Mouse (Mus musculus): ENCODE measurements around the gene Ccdc50.

Ccdc50 gene

DNA sequence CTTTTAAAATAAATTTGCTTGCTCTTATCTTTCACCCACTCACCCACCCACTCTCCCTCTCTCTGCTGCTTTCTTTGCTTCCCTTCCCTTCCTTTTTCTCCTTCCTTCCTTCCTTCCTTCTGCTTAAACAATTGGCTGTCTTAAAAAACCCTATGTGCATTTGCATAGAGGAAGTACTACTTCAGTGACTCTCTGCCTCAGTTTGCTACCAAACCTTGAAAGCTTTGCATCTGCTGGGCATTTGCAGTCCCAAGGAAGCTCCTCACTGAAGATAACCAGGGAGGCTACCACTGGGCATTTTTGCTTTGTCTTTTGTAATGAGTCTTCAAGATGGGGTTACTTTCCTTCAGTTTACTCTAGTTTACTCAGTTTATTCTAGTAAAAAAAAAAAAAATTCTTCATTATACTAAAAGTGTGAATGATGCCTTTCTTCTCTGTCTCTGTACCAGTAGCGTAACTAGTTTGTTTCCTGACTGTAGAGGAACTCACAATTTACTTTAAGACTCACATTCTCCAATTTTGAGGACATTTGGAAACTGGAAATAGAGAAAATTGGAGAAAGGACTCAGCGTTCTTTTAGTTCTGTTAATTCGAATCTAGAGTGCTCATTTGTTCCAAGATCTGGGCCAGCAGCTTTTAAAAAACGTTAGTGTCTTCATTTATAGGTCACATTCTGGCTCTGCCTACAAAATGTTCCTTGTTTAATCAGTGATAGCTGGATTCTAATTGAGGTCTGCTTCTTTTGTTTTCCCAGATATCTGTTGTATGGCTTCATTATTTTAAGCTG, 6.8 kb downstream of the Ccdc50 start:
- no peak for DNase-seq (ENCODE audit: low spot score)

DNA sequence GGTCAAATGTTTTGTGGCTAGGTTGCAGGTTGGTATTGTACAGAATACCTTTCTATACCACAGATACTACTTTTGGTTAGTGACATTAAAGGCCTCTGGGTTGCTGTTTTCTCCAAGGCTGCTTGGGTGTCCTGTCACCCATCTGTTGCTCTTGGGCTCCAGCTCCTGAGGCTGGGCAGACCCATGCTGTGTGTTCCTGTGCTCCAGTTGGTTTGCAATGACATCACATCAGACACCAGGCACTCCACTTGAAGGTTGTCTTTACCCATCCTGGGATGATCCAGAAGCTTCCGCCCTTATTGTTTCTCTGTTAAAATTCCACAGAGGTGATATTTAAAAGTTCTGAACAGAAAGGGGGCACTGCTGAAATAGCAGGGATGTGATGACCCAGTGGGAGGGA, 8.3 kb downstream of the Ccdc50 start:
- DNase-seq (ENCODE audit: low spot score): no peak

DNA sequence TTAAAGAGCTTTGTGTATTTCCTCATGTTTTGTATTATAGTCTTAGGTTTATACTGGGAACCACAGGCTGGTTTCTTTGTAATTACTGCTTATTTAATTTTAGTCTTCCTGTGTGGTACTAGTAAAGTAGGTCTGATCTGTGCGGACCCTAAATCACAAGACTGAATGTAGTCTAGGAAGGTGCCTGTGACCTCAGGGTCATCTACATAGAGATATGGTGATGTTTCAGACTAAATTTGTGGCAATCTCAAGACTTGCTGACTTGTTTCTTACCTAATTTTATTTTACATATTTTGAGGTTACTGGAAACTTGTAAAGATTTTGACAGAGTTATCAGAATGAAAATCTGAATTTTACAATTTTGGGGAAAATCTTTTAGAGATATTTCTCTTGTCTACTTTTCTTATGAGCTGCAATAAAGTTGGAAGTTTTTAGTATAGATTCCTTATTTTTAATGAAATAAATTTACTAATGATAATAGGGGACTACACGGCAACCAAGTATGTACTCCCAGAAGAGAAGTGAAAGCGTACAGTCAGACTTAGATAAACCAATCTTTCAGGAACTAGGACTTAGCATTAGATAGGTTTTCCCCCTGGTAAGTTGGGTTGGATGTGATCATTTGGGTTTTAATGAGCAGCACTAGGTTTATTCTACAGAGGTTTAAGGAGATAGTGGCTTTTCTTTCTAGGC, 10.5 kb downstream of the Ccdc50 start:
- DNase-seq (ENCODE audit: low spot score): no peak

DNA sequence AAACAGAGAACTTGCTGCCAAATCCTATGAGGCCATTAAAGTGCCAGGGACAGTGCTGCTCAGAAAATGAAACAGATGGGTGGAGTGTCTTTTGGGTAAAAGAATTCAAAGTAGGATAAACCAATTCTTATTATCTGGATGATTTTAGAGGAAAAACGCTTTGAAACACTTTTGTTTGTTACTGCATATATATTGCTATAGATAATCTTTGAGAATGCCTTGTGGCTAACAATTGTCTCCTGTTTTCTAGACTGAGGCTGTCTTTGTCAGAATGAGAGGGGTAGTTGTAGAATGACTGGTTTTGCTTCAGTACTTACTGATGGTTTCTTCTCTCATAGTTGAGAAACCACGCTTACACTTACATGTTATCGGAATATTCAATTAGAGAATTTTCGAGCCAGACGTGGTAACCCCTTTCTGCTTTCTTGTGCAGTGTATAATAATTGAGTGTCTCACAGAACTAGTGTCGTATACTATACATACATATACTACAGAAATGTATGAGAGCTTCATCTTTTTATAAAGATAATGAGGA, 11.1 kb downstream of the Ccdc50 start:
- DNase-seq (ENCODE audit: low spot score): no peak

DNA sequence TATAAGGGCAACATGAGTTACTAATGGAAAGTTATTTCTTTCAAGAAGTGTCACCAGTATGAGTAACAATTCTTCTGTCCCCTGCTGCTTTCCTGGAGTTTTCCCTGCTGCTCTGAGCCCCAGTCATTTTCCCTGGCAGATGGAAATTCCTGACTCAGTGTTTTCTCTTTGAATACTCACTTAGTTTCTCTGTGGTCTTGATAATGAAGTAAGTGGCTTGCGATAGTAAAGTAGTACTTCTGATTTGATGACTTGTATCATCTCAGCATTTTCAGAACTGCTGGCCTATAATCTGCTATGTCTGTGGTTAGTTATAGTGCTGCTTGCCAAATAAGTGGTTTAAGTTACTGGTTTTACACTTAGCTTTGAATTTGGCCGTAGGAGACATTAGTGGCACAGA, 12.9 kb downstream of the Ccdc50 start:
- no peak for DNase-seq (ENCODE audit: low spot score)

DNA sequence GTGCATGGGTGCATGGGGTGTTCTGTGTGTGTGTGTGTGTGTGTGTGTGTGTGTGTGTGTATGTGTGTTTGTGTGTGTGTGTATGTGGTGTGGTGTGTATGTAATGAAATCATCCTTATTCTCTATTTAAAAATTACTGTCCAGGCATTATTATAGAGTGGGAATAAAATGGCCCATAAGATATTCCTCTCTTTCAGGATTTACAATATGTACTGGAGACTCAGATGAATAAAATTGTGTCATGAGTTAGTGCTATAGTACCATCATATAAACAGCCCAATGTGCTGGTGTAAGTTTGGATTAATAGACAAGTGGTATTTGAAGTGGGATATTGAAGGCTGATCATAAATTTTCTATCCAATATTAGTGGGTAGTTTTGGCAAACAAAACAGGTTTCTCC, 15.4 kb downstream of the Ccdc50 start:
- DNase-seq (ENCODE audit: low spot score): no peak

DNA sequence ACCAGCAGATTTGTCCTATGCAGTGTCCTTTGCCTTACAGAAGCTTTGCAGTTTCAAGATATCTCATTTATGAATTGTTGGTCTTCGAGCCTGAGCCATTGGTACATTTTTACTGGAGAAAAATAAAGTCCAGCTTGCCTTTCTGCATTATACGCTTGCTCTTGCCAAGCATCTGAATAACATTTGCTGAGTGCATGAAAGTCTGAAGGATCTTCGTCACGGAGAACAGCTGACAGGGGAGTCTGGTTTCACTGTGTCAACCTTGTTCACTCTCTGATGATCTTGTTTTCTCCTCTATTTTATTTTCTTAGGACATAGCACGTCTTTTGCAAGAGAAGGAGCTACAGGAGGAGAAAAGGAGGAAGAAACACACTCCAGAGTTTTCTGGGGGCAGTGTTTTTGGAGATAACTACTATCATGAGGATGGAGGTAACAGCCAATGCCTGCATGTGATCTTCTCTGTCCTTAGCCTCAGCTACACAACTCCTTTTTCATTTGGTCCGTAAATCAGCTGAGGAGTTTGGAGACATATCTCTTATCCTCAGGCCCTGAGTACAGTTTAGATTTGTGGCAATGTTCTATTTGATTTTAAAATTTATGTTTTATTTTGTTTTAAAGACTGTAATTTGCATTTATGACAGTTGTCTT, 28.4 kb downstream of the Ccdc50 start:
- no peak for DNase-seq (ENCODE audit: low spot score)

DNA sequence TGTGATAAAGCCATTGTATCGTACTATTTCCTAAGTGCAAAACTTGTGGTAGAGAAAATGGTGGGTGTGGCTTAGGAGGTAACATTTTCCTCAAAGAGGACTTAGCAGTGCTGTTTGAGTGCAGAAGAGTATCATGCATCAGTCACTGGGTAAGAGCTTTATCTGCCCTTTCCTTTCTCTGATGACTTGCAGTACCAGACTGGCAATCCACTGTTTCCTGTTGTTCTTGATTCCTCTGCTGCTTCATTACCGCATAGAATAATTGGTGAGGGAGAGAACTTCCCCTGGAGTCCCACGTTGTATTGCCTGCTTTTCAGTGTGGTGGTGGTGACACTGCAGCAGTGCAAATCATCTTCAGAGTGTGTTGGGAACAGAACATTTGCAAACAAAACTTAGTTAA, 29.0 kb downstream of the Ccdc50 start:
- no peak for DNase-seq (ENCODE audit: low spot score)

DNA sequence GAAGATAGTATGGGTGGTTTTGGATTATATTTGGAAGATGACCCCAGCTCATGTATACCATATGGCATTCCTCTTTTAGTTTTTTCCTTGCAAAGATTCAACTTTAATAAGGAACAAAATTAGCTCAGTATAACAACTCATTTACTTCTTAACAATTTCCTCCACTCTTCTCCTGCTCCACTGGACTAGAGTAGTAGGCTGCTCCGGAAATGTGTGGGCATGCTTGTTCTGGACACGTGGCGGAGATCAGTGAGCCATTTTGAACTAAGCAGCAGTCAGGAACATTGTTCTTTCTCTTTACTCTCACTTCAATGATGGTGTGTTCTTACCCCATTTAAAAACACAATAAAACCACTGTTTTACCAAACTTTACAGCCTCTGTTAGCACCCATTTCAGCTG, 32.3 kb downstream of the Ccdc50 start:
- no peak for DNase-seq (ENCODE audit: low spot score)

DNA sequence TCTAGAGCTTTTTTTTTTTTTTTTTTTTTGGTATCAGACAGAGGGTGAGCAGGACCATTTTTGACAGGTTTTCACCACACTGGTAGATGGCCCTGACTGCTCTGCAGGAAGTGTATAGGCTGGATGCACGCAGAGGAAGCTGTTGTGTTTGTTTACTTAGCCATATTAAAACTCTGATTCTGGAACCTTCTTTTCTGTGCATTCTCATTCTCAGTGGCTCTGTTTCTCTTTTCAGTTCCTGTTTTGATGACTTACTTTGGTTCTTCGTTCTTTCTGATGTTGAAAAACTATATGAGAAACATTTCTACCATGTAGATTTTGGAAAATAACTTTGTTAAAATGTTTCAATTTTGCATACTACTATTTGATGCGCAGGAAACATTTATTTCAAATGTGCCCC, 46.4 kb downstream of the Ccdc50 start:
- no peak for DNase-seq (ENCODE audit: low spot score)

DNA sequence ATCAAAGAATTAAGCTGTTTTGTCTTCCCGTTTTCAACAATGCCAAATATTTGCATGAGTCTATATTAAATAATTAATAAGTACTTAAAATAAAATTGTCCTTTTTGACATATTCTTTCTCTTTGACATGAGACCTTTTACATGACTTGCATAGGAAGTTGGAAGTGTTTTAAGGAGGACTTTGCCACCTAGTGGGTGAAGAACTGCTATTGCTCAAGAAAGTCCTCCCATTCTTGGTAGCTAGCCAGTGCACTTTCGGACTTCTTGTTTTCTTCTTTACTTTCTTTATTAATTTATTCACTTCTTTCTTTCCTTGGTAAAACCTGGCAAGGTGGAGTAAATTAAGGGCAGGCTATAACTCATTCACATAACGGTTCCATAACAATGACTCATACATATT, 55.3 kb downstream of the Ccdc50 start:
- DNase-seq (ENCODE audit: low spot score): no peak

DNA sequence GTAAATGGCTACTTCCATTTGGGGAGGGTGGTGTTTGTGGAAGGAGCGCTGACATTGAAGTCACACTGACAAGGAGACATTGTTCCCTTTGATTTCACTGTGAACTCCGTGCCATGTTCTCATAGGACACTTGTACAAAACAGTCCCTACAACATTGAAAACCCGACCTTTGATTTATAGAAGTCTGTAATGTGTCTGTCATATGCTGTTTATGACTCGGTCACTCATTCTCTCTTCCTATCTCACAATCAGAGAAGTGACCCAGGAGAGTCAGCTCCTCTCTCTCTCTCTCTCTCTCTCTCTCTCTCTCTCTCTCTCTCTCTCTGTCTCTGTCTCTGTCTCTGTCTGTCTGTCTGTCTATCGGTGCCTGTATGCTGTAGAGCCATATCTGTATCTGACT, 60.7 kb downstream of the Ccdc50 start:
- DNase-seq (ENCODE audit: low spot score): no peak

DNA sequence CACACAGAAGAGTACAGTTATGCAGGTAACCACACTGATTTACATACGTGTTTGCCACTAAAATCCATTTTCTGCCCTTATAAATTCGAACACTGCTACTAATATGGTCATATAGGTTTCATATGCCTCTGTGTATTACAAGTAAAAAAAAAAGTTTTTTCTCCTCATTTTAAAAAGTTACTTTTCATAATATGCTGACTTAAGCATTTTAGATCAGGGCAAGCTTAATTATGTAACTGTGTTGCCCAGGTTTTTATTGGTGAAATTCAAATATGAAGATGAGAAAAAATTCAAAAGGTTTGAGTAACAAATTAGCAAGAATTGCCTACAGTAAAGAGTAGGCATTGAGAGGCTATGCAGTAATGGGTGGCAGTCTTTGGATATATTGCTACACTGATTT, 62.0 kb downstream of the Ccdc50 start:
- DNase-seq (ENCODE audit: low spot score): no peak

DNA sequence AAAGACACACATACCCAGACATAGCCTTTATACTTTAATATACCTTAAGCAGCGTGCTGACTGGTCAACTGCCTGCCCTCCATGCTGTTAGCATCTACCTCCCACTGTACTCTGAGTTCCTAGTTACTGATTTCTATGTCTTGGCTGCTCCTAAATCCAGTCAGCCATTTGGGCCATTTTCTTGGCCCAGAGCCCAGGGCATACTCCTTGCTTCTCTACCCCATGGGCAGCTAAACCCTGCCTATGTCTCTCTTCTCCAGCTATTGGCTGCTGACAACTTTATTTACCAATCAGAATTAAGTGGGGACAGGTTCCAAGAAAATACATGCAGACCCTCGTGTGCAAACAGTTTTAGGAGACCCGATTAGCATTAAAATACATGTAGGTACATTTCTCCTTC, 64.7 kb downstream of the Ccdc50 start:
- no peak for DNase-seq (ENCODE audit: low spot score)

DNA sequence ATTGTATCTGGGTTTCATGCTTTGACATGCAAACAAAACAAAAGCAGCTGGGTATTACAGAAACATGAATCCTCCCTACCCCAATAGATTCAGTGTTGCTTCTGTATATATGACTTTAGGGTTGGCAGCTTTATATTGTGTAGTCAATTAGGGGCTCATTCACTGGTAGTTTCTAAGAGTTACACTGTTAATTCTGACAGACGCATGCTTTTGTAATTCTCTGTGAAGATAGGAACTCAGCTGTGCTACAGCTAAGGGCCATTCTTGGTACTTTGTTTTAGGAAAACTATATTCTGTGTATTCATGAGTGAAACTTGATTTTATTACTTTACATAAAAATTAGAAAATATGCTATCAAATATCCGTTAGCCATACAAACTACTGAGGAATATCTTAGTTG, 65.2 kb downstream of the Ccdc50 start:
- DNase-seq (ENCODE audit: low spot score): no peak

DNA sequence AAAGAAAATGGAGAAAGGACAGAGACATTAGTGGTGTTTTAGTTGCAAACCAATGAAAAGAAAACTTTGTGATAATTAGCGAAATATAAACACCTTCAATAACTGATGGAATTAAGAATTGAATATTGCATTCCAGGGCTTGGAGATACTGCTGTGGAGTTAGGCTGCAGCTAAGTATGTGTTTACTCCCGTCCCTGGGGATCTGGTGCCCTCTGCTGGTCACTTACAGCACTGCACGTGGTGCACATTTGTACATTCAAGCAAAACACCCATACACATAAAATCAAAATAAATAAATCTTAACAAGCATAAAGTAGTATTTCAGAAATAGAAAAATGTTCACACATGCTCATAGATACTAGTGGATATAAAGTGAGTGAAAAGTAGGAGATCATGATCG, 68.6 kb downstream of the Ccdc50 start:
- peak; percentile 44 for DNase-seq (ENCODE audit: low spot score)

DNA sequence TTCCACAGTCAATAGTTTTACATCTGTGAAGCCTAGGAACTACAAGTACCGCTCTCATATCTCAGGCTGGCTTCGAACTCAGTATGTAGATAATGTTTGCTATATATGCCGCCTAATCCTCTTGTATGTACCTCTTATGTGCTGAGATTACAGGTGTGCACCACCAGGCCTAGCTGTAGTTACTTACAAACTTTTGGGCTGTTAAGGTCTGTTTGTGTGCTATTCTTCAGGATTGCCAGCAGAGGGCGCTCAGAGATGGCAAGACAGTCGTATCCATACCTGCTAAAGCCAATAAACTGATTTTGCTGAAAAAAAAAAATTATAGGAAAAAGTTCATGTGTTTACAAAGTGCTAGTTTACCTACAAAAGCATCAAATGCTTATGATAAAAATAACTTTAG, 80.1 kb downstream of the Ccdc50 start:
- DNase-seq (ENCODE audit: low spot score): no peak

DNA sequence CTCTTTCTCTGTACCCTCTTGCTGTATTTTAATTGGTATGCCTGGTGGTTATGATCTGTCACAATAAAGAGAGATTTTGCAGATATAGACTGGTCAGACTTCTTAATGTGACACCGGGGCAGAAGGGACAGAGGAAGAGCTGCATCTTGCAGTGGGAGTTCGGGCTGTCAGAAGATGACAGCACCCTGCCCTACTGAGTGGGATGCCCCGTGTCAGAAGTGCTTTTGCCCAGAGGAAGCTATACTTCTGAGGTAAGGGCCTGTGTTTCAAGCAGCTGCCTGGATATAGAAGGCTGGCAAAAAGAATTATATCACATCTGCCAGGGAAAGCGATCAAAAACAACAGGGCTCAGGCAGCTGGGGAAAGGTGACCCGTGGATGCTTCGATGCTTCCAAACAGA, 82.7 kb downstream of the Ccdc50 start:
- no peak for DNase-seq (ENCODE audit: low spot score)

DNA sequence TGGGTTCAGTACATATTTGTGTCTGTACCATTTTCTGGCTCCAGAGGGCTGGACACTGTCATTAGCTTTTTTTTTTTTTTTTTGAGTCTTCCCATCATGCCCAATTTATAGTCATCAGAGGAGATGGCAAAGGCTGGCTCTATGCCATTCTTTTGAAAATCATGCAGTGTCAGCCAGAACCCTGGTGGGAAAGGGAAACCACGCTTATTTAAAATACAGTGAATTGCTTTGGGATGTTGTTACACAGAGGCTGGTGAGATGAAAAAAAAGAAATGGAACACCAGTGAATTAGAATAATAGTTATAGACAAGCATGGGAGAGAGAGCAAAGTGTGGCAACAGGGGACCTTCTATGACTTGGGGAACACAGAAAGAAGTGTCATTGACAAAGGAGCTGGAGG, 95.2 kb downstream of the Ccdc50 start:
- DNase-seq (ENCODE audit: low spot score): no peak
